Mouse (Mus musculus) gastrocnemius, adult 18-20 months (tissue): ENCODE measurements around the gene Acvr1. TPM values are rescaled to one million over a fixed set of nuclear protein-coding genes. Genes with fewer than 3 reads are reported as not detected.

Experiments
- DNase-seq: peaks from one replicate; pipeline ENCODE4 v3.0.0; 2021; ENCODE audit warnings: low spot score
- total RNA-seq, 2 experiments: library from RNA; stranded (reverse); gene quantifications; 2 replicates each; pipeline ENCODE4 v1.2.3; 2021

The Acvr1 gene
- total RNA-seq, 2 experiments from 2014 or later: 20.6 to 26.8 TPM

GRCm38 (mm10) chr2:58415037-58415436, 151.9 kb downstream of the Acvr1 start:
- DNase-seq: no peak

DNA sequence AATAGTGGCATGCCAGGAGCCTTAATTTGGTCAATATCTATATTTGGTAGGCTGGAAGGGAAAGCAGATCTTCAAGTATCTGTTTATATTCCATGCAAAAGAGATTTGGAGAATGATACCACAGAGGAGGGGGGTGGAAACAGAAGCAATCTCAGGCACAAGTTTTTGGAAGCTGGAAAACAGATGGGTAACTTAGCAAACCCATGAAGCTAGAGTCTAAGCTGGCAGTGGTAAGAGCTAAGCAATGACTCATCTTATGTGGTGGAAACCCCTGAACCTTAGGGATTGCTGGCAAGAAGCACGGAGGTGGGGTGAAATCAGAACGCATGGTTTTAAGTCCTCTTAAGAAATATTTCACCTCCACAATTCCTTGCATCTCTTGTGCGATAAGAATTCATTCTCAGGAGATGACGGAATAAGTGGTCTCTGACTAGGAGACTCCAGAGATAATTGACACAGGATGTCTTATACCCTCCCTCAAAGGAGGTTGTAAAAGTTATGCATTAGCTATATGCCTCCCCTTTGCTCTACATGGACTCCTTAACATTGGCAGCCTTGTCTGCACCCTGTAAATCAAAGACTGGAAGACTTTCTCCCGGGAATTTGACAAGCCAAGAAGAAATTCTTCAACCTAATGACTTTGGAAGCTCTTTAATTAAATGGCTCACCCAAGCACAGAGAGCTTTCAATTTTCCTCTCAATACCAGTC, 157.9 kb downstream of the Acvr1 start:
- DNase-seq: no peak

DNA sequence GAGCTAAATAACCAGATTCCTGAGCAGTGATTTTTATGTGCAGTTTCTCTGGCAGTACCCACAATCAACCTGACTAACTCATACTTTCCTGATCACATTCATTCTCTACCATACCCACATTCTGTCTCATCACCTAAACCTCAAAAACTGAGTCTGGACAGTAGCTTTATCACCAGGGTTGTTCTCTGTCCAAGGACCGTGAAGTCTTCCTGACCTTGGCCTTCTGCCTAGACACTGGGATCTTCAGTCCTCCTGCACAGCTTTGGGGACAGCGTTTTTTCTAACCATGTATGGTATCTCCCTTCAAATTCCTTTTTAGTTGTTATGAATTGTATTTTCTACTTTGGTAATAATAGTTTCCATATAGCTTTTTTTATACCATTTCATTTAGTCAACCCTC, 163.5 kb downstream of the Acvr1 start:
- DNase-seq: no peak

- no peak for DNase-seq
Observed at GRCm38 (mm10) chr2:58388601-58389000, 178.4 kb downstream of the Acvr1 start.

- no peak for DNase-seq
Observed at GRCm38 (mm10) chr2:58380020-58380419, 186.9 kb downstream of the Acvr1 start.

DNA sequence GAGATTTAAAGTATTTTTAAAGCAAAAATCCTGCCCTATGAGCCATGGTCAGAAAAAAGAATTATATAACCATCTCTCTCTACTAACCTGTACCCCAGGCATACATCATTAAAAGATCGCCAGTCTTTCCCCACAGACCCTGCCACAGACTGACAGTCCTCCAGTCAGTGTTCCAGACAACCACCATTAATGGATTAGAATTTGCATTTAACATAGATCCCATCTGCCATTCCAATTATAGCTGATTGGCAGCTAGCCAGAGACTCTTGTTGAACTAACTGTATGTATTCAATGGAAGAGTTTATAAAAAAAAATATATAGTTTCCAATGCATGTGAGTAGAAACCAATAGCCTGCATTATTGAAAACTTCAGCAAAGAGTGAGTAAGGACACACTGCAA, 187.5 kb downstream of the Acvr1 start:
- DNase-seq: no peak

GRCm38 (mm10) chr2:58377417-58378130, 189.4 kb downstream of the Acvr1 start:
- DNase-seq: no peak

DNA sequence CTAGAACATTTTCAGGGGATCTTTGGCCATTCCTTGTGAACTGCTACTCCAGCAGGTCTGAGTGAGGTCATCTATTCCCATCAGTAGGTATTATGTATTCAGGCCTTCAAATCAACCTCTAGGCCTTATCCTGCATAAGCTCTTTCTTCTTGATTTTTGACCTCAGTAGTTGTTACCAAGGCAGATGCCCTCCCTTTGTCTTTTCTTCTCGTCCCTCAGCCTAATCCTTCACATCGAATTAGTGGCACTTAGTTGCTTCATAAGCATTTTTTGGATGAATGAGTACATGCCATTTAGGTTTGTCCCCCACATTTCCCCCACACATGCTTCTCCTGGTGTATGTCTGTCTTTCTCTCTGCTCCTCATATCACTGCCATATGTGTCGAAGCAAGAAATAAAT, 200.8 kb downstream of the Acvr1 start:
- no peak for DNase-seq

GRCm38 (mm10) chr2:58361361-58362046, 205.5 kb downstream of the Acvr1 start:
- DNase-seq: no peak

GRCm38 (mm10) chr2:58358132-58358460, 208.9 kb downstream of the Acvr1 start:
- DNase-seq: no peak

- DNase-seq: peak; percentile 10
Observed at GRCm38 (mm10) chr2:58357414-58358131, 209.4 kb downstream of the Acvr1 start, which contains the start of gene Acvr1c. Gene Acvr1c (minus strand): TSS chr2:58357895.

DNA sequence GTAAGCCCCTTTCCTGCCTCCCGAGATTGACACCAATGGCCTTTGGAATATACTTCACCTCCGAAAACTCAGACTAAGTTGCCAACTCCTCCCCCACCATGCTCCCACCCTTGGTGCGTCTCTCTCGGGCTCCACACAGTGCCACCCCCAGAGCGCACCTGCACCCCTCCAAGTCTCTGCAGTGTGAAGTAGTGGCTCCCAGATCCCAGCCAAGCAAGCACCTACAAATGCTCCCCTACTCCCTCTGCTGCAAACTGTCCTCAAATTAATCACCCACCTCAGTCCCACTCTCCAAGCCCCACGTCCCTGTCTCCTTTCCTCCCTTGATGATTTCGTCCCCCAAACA, 209.9 kb downstream of the Acvr1 start:
- DNase-seq: no peak

DNA sequence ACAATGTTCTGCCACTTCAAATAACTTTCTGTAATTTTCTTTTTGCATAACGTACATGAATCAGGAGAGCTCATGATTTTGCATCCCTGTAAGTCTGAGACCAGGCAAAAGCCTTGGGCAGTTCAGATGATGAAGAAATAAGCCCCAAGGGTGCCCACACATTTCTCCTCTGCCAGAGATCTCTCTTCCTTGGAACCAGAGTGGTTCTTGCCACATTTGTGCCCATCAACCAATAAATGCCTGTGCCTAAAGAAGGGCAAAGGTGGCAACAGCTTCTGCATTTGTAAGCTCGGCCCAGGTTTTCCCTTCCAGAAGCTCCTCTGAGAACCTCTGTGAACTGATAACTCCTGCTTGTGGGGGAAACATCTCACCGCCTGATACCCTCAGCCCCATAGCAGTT, 212.6 kb downstream of the Acvr1 start:
- no peak for DNase-seq

DNA sequence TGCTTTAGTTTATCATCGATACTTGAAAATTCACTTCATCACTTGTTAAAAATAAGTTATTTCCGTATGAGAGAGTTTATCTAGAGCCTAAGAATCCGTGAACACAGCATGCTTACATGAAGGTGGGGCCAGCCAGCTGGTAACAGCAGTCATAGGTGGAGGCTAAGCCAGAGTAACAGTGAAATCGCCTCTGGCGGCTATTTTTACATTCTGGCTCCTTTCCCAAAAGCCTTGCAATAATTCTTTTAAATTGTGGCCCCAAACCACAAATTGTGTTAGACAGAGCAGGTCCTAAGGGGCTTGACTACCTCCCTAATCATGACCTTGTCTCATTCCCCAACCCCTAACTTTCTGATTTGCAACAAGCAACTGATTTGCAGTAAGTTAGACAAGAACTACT, 214.1 kb downstream of the Acvr1 start:
- no peak for DNase-seq

- no peak for DNase-seq
Observed at GRCm38 (mm10) chr2:58350657-58351056, 216.3 kb downstream of the Acvr1 start.

Other genes with a start within 250 kb of the Acvr1 start
- under 1 TPM; 0.57 to 0.71 TPM for gene Acvr1c, start 209.3 kb downstream of the Acvr1 start, total RNA-seq
- gene Gm17409, start 97.0 kb downstream of the Acvr1 start, total RNA-seq: not detected
- 1 to 10 TPM; 2.1 to 3.1 TPM for gene Upp2, start 141 bp upstream of the Acvr1 start, total RNA-seq